ENCODE assay signal across 14 mouse cellular contexts in genomic region chr11:56505068-56505467, GRCm38 (mm10).
"Had no signal": no experiment of that assay in that cellular context is flagged by ENCODE, and none has a peak within 500 bp of the region (broad histone marks: within the 10 kb centered on the region; RNA-seq: fewer than 3 reads in every experiment).

No protein-coding gene starts in this region.

- DNase-seq: kidney, postnatal 4 days; left cerebral cortex, postnatal 4 days; lung, adult 18-20 months; lung, postnatal 4 days; midbrain, embryonic 14.5 days; retina, postnatal 1 day; right cerebral cortex, postnatal 4 days; spleen, adult 18-20 months; thymus, adult 18-20 months; thymus, postnatal 14 days had no signal

- H3K27me3 ChIP-seq: limb, embryonic 13.5 days; neural tube, embryonic 12.5 days had no signal

- H3K4me2 ChIP-seq: limb, embryonic 13.5 days; neural tube, embryonic 12.5 days had no signal

- H3K4me3 ChIP-seq: layer of hippocampus, adult 2 months; limb, embryonic 13.5 days; midbrain, embryonic 10.5 days; neural tube, embryonic 12.5 days had no signal

- H3K36me3 ChIP-seq: limb, embryonic 13.5 days; midbrain, embryonic 10.5 days; neural tube, embryonic 12.5 days had no signal
